Mouse (Mus musculus) kidney, adult 2 months (tissue): ENCODE measurements at regions not wholly inside any gene's neighbourhood (a gene's known extent, or its start where the extent isn't known, plus 50 kb on each side); places are given as distances from the start of the nearest gene placed in this dataset.

Experiments
- DNase-seq: peaks from one replicate; pipeline ENCODE4 v3.0.0; 2021
- H3K27ac ChIP-seq: fragments of 200-500 bp; 2 replicates; pipeline ENCODE4 v1.5.1; 2012; ENCODE audit warnings: low read depth, low read length, control low read depth, inconsistent platforms; ENCODE audit not compliant: insufficient read depth
- H3K27me3 ChIP-seq: fragments of 200-500 bp; replicated peaks from 2 replicates; pipeline ENCODE4 v1.6.1; 2012; ENCODE audit warnings: mild to moderate bottlenecking, moderate library complexity, low read length, inconsistent platforms; ENCODE audit not compliant: control insufficient read depth, insufficient read depth
- H3K36me3 ChIP-seq: fragments of 200-500 bp; 2 replicates; pipeline ENCODE4 v1.6.1; 2012; ENCODE audit warnings: mild to moderate bottlenecking, moderate library complexity, low read length, inconsistent platforms; ENCODE audit not compliant: control insufficient read depth, insufficient read depth
- H3K4me1 ChIP-seq: fragments of 200-500 bp; 2 replicates; pipeline ENCODE4 v1.6.1; 2011; ENCODE audit warnings: low read length; ENCODE audit not compliant: control insufficient read depth, insufficient read depth
- H3K4me3 ChIP-seq: fragments of 200-500 bp; 2 replicates; pipeline ENCODE4 v1.5.1; 2011; ENCODE audit warnings: mild to moderate bottlenecking, low read depth, low read length, control low read depth; ENCODE audit not compliant: insufficient read depth
- CTCF ChIP-seq: fragments of 200-500 bp; conservative IDR thresholded peaks from 2 replicates; pipeline ENCODE4 v1.5.1; 2011; ENCODE audit warnings: low read depth, mild to moderate bottlenecking, control low read depth, low read length, moderate library complexity, mixed read lengths; ENCODE audit not compliant: insufficient read depth, insufficient read length
- POLR2A ChIP-seq: fragments of 200-500 bp; IDR thresholded peaks from one replicate; pipeline ENCODE4 v1.6.1; 2011; ENCODE audit warnings: low read depth, low read length, control low read depth
- WGBS: fragments of 180-500 bp; shearing (Covaris S2); methylation state at CpG from one replicate; pipeline ENCODE4 v1.1.7; 2018; 5-methylcytosine and 5-hydroxymethylcytosine counted together

DNA sequence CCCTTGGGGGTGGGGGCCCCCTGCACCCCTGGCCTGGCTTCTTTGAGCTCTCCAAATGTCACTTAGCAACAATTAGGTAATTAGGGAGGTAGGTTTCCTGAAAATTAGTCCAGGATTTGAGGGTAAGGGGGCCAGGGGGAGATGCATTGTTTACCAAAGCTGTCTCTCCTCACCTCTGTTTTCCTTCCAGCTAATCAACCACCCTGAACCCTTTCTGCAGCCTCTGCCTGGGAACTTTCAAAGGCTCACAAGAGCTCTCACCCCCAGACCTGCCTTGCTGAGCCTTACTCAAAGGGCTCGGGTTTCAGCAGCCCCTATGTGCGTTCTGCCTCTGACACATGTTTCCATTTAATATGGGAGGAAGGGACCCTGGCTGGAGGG lies 98.4 kb downstream of the Edn3 start:
- H3K4me3 ChIP-seq: no peak overlapping the region
- TF ChIP-seq POLR2A: no peak
- WGBS: 48% methylated on average over 2 of the region's 2 CpGs
- no peaks in the 10 kb centered on the region for H3K4me1 ChIP-seq
- no peaks in the 10 kb centered on the region for H3K27me3 ChIP-seq
- peak; percentile 8 for DNase-seq
- no peaks in the 10 kb centered on the region for H3K36me3 ChIP-seq
- no peak overlapping the region for H3K27ac ChIP-seq

- WGBS: 43% methylated on average over 7 of the region's 7 CpGs
- Histone ChIP-seq H3K4me3 (no peak overlapping the region), H3K27ac (no peak overlapping the region), H3K36me3 (no peaks in the 10 kb centered on the region), H3K27me3 (no peaks in the 10 kb centered on the region), H3K4me1 (no peaks in the 10 kb centered on the region)
- DNase-seq: peak; percentile 22
- TF ChIP-seq CTCF (peak; percentile 47), POLR2A (no peak)
Observed at GRCm38 (mm10) chr2:174859533-174859932, 99.1 kb downstream of the Edn3 start.

DNA sequence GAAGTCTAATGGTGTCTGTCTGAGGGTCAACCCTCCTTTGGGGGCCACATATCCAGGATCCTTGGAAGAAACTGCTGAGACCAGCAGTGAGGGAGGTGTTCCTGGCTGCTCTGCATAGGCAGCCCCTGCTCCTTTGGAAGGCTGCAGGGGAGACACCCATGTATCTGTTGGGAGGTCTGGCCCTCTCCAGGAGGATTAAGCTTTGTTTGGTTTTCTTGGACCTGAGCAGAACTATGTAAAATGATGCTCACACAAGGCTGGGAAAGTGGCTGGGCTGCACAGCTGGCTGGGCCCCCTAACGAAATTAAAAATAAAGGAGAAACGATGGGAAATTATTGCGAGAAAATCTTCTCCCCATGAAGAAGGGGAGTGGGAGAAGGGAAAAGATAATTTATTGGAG lies 104.2 kb downstream of the Edn3 start:
- H3K4me3 ChIP-seq: no peak overlapping the region
- H3K27ac ChIP-seq: no peak overlapping the region
- 50% methylated on average over 3 of the region's 3 CpGs for whole genome bisulfite sequencing
- no peaks in the 10 kb centered on the region for H3K36me3 ChIP-seq
- no peak for TF ChIP-seq CTCF
- TF ChIP-seq POLR2A: no peak
- no peaks in the 10 kb centered on the region for H3K27me3 ChIP-seq
- no peak for DNase-seq
- no peaks in the 10 kb centered on the region for H3K4me1 ChIP-seq

- no peaks in the 10 kb centered on the region for H3K4me1 ChIP-seq
- no peak for DNase-seq
- H3K27me3 ChIP-seq: no peaks in the 10 kb centered on the region
- no peaks in the 10 kb centered on the region for H3K36me3 ChIP-seq
- 80% methylated on average over 8 of the region's 8 CpGs for WGBS
- H3K4me3 ChIP-seq: no peak overlapping the region
- TF ChIP-seq CTCF (no peak), POLR2A (no peak)
- no peak overlapping the region for H3K27ac ChIP-seq
Observed at GRCm38 (mm10) chr2:174866546-174866945, 106.1 kb downstream of the Edn3 start.

- no peaks in the 10 kb centered on the region for H3K36me3 ChIP-seq
- DNase-seq: no peak
- no peaks in the 10 kb centered on the region for H3K27me3 ChIP-seq
- no peak overlapping the region for H3K27ac ChIP-seq
- H3K4me1 ChIP-seq: no peaks in the 10 kb centered on the region
- TF ChIP-seq POLR2A (no peak), CTCF (no peak)
- 48% methylated on average over 5 of the region's 5 CpGs for WGBS
- no peak overlapping the region for H3K4me3 ChIP-seq
Observed at GRCm38 (mm10) chr2:174867397-174867796, 107.0 kb downstream of the Edn3 start.

DNA sequence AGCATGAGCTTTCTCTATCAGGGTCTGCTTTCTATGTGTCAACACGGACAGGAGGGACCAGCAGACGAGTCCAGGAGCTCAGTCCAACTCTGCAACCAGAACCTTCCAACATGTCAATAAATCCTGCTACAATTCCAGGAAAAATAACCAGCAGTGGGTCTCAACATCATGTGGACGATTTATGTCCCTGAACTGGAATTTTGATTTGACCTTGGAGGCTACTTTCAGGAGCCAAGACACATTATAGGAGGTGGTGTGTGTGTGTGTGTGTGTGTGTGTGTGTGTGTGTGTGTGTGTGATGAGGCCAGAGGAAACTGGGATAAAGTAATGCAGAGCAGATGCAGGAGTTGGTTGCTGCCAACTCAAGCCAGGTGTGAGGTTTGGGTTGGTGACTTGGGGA lies 107.8 kb downstream of the Edn3 start:
- TF ChIP-seq CTCF: no peak
- no peak for TF ChIP-seq POLR2A
- WGBS: 51% methylated on average over 3 of the region's 3 CpGs
- Histone ChIP-seq H3K4me1 (no peaks in the 10 kb centered on the region), H3K27me3 (no peaks in the 10 kb centered on the region), H3K4me3 (no peak overlapping the region), H3K36me3 (no peaks in the 10 kb centered on the region), H3K27ac (no peak overlapping the region)
- DNase-seq: no peak

GRCm38 (mm10) chr2:174868743-174869369 lies 108.4 kb downstream of the Edn3 start:
- WGBS: 65% methylated on average over 8 of the region's 8 CpGs
- DNase-seq: no peak
- no peak overlapping the region for H3K4me3 ChIP-seq
- no peaks in the 10 kb centered on the region for H3K36me3 ChIP-seq
- no peak for TF ChIP-seq CTCF
- no peak for TF ChIP-seq POLR2A
- H3K4me1 ChIP-seq: no peaks in the 10 kb centered on the region
- no peaks in the 10 kb centered on the region for H3K27me3 ChIP-seq
- no peak overlapping the region for H3K27ac ChIP-seq
